ENCODE assay signal across 19 mouse cellular contexts in the genomic region with DNA sequence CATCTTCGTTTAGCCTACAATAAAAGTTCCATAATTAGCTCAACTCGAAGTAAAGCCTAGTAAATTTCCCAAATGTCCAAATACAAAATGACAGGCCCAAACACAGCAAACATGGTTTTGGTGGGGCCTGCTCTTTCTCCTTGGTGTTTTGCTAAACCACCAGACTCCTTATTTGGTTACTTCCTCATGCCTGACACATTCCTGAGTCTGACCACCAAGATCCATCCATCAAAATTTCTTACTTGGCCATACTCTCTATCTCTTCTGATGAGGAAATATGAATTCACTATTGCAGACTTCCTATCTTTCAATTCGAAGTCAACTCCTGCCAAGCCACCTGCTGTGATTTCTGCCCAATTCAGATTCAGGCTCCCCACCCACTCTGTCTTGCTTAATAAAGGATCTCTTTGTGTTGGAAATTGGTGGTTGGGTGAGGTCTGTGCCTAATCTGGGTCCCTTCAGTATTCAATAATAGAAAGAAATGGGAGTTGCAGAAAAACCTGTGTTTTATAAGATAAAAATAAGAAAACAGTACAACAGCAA.
DNase-seq lines count a peak whose midpoint lies in the region; TF ChIP-seq lines count a peak whose summit lies in the region.
"Had no signal": no experiment of that assay in that cellular context is flagged by ENCODE, and none has a peak within 500 bp of the region (broad histone marks: within the 10 kb centered on the region; RNA-seq: fewer than 3 reads in every experiment).

No protein-coding gene starts in this region.

- H3K27me3 ChIP-seq in myocyte (ENCODE audit: control insufficient read depth, insufficient read depth, insufficient read length) = no peaks in the 10 kb centered on the region
- H3K27me3 ChIP-seq: embryonic facial prominence, embryonic 12.5 days; forebrain, embryonic 12.5 days; heart, embryonic 13.5 days; hindbrain, embryonic 15.5 days; Patski had no signal

- DNase-seq in cerebellum, postnatal 10 days = peak; percentile 20 to 21
- DNase-seq in cerebellum, adult 11-12 months = no peak
- peak; percentile 33 for DNase-seq in layer of hippocampus, adult 9-11 months
- DNase-seq in layer of hippocampus, postnatal 14 days (ENCODE audit: low spot score in 2 of 2) = no peak
- peak; percentile 86 for DNase-seq in R1 (ENCODE audit: low read depth, low spot score)
- no peak for DNase-seq in embryo, embryonic 10 days (ENCODE audit: low spot score)
- DNase-seq in spleen, postnatal 14 days (ENCODE audit: low spot score in 2 of 2) = no peak
- DNase-seq: adrenal gland, postnatal 10 days; cerebellum, adult 2 months; gastrocnemius, postnatal 14 days; heart, postnatal 36 days; kidney, adult 11 months had no signal

- no peaks in the 10 kb centered on the region for H3K36me3 ChIP-seq in myocyte (ENCODE audit: control insufficient read depth, insufficient read depth)
- H3K36me3 ChIP-seq: embryonic facial prominence, embryonic 12.5 days; forebrain, embryonic 12.5 days; G1E; heart, embryonic 13.5 days; hindbrain, embryonic 15.5 days had no signal

- H3K4me3 ChIP-seq in myocyte = no peak overlapping the region
- H3K4me3 ChIP-seq: embryonic facial prominence, embryonic 12.5 days; forebrain, embryonic 12.5 days; heart, embryonic 13.5 days; hindbrain, embryonic 15.5 days had no signal

- peak overlapping the region; percentile 20 for H3K4me2 ChIP-seq in myocyte (ENCODE audit: low read depth)
- H3K4me2 ChIP-seq: embryonic facial prominence, embryonic 12.5 days; forebrain, embryonic 12.5 days; heart, embryonic 13.5 days; hindbrain, embryonic 15.5 days had no signal

- no peak overlapping the region for H3ac ChIP-seq in myocyte (ENCODE audit: control insufficient read depth, insufficient read length)

- no peak for TF ChIP-seq POLR2A in myocyte (IDR thresholded peaks at IDR 0.05; ENCODE audit: insufficient read length, low read depth)

- H3K79me2 ChIP-seq in myocyte (ENCODE audit: control insufficient read depth, insufficient read depth) = no peaks in the 10 kb centered on the region

TF ChIP-seq in myocyte, 11 proteins besides CTCF, POLR2A, EP300 and RAD21:
- no peak for TF ChIP-seq USF1 (IDR thresholded peaks at IDR 0.05; ENCODE audit: low read depth)
- no peak for TF ChIP-seq TCF3 (IDR thresholded peaks at IDR 0.05; ENCODE audit: insufficient read length, low read depth)
- TF ChIP-seq SRF (IDR thresholded peaks at IDR 0.05; ENCODE audit: control insufficient read depth, insufficient read length, low read depth) = peak; percentile 64
- TF ChIP-seq MAX (IDR thresholded peaks at IDR 0.05; ENCODE audit: low read depth) = no peak

Comparison
In these comparisons a context has a peak if more than half of its experiments do, and no peak if none do; other contexts are left out.
1. DNase-seq: peak in cerebellum, postnatal 10 days (2 of 2), layer of hippocampus, adult 9-11 months (single experiment) and R1 (single experiment); none in cerebellum, adult 11-12 months (single experiment), layer of hippocampus, postnatal 14 days (0 of 2), embryo, embryonic 10 days (single experiment) and spleen, postnatal 14 days (0 of 2).